Mouse (Mus musculus): ENCODE data around the gene Pgap2.

Pgap2 gene

DNA sequence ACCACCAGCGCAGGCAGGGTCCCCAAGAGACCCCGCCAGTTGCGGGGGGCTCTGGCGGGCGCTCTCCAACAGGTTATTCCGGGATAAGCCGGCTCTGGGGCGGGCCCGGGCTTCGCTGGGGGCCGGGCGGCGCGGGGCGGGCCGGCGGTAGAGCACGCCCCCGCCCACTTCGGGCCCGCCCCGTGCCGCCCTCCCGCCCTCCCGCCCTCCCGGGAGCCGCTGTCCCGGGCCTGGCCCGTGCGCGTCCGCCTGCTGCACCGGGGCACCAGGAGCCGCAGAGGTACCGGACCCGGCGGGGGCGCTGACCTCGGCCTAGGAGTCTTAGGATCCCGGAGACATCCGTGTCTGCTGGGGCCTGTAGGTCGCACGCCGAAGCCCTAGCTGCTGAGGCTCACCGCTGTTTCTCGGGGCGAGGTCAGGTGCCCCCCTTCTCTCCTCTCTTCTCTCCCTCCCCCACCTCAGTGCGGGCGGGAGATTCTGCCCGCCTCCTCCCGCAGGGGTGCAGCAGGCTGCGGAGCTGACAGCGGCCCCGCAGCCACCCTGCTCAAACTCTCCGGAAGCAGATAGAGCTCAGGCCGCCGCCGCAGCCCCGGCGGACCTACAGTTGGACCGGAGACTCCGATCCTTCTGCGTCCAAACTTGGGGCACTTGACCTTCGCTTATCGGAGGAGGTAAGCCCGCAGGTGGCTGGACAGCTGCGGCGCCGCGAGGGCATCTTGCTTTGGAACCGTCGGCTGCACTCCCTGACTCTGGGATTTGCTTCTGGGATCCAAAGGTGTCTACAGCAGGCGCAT, 57.8 kb downstream of the Pgap2 start, which contains the start of gene Stim1:
TSS of gene Stim1 (plus strand) at position 206 of the 794 bp plus-strand sequence.
- peak in 1 of 2 experiments; percentile 85 for DNase-seq

DNA sequence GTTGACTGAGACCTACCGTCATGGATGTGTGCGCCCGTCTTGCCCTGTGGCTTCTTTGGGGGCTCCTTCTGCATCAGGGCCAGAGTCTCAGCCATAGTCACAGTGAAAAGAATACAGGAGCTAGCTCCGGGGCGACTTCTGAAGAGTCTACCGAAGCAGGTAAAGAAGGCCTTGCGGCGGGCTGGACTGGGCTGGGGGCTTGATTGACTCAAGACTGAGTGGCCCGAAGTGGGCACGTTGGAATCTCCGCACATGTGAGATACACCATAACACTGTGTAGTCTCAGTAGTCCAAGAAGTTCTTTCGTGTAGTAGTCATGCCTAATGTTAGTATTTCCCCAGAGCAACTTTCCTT, 58.4 kb downstream of the Pgap2 start:
- DNase-seq: no peak

DNA sequence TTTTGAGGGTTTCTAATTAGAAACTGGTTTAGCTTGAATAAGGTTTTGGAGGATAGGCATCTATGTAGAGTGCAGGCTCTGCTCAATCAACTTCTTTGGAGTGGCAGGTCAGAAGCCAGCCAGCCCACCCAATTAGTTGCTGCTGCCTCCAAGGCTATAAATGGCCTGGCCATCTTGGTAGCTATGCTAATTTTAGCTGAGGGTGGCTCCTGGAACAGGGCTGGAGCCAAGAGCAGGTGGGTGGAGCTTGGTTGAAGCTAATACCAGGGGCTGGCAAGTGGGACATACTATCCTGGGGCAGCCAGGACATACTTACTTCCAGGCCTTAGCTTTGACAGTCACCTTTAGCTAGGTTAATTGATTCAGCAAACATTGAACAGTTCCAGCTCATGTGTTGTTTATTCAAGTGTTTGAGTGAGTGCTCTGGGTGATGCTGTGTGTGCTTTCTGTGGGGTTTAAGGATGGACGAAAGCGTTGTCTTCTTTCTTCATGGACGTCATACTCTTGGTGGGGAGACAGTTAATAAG, 62.5 kb downstream of the Pgap2 start:
- no peak for DNase-seq

DNA sequence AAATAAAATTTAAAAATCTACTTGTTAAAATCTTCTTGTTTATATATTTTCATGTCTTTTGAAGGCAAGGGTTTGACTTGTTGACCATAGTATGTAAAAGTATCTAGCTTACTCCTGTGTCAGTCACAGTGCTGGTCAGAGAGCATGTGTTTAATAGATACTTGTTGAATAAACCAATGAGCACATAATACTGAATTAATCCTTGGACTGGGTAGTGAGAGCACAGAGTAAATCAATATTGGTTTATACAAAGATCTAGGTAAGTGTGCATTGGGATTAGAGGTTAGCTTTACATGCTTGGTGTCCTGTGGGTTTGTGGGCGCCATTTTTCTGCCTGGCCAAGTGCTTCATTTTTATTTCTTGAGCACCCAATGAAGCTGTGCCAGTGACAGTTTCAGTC, 71.4 kb downstream of the Pgap2 start:
- DNase-seq: no peak

DNA sequence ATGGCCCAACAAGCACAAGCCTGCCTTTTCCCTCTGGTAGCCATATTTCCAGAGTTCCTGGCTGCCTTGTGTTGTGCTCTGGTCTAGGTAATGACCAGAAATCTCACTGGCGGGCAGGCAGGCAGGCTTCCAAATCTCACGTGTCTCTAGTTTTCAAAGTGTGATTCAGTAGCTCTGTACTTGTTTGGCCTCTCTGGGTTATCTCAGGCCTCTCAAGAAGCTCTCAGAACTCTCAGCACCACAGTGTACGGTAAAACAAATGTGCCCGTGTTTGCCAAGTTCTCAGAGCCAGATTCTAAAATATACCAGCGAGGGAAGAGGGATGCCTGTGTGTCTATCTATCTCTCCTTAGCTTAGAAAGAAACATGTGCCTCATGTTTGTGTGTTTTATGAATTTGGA, 72.3 kb downstream of the Pgap2 start:
- DNase-seq: peak; percentile 18 to 41
